Mouse (Mus musculus) testis, adult 2 months (tissue): ENCODE data around the gene Mia2.

Experiments
- CTCF ChIP-seq: fragments of 200-500 bp; IDR thresholded peaks from 2 replicates; pipeline ENCODE4 v1.5.1; 2012; ENCODE audit warnings: low read depth, mild to moderate bottlenecking, inconsistent platforms, low read length, moderate library complexity; ENCODE audit not compliant: control insufficient read depth, insufficient read depth, insufficient replicate concordance
- POLR2A ChIP-seq: fragments of 200-500 bp; IDR thresholded peaks from 2 replicates; pipeline ENCODE4 v1.6.1; 2012; ENCODE audit warnings: low read depth, mild to moderate bottlenecking, inconsistent platforms, low read length, moderate library complexity; ENCODE audit not compliant: control insufficient read depth

DNA sequence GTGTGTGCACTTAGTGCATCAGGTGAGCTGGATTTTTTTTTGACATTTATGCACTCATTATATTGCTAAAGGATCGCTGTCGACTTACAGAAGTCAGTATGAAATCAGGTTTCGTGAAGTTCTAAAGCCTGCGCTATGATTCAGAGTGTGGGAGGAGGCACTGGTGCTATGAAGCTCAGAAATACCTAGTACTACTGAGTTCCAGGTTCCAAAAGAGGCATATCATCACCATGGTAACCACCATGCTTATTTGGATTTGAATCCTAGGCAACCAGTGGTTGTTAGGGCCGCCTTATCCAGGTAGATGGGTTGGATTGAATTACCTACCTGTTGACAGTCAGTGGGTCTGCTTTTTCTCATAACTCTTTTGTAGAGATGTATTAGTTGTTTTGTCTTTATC, 132.8 kb downstream of the Mia2 start:
- TF ChIP-seq CTCF: no peak
- no peak for TF ChIP-seq POLR2A
